Mouse (Mus musculus): ENCODE results near the gene Cyp39a1.

Cyp39a1 gene

GRCm38 (mm10) chr17:43789376-43789775, 122.2 kb downstream of the Cyp39a1 start:
- DNase-seq, result no peak

GRCm38 (mm10) chr17:43791751-43792150, 124.5 kb downstream of the Cyp39a1 start:
- no peak for DNase-seq

GRCm38 (mm10) chr17:43794731-43795280, 127.6 kb downstream of the Cyp39a1 start:
- no peak for DNase-seq
